Mouse (Mus musculus): ENCODE data around the gene Gpr132.

GRCm38 (mm10) chr12:112813370-112813769, 54.7 kb downstream of the Gpr132 start:
- no peak for TF ChIP-seq CTCF (conservative IDR thresholded peaks at IDR 0.05; ENCODE audit: low read length)
- no peak for TF ChIP-seq POU5F1 (IDR thresholded peaks at IDR 0.05; ENCODE audit: borderline replicate concordance, low read length)
- no peak for TF ChIP-seq NANOG (IDR thresholded peaks at IDR 0.05; ENCODE audit: borderline replicate concordance, low read length)

Data from E14TG2a.4 (cell line).